Mouse (Mus musculus) liver, adult 10 weeks (tissue): ENCODE measurements around the gene Gm14692. TPM values are rescaled to one million over a fixed set of nuclear protein-coding genes. Genes with fewer than 3 reads are reported as not detected.

Experiments used
- polyA plus RNA-seq: library from polyadenylated mRNA; stranded (reverse); fragments of 350-450 nt; fragmentation: Illumina TruSeq; extraction: RNeasy Lipid Tissue Mini Kit (QIAGEN cat#74804); gene quantifications from one replicate; pipeline ENCODE4 v1.2.3, GENCODE M21; 2014; ENCODE audit warnings: low read depth, low replicate concordance

Gene Gm14692
- not detected for polyA plus RNA-seq

GRCm38 (mm10) chrX:67695398-67695797, at the start of gene Gm14692:
TSS of gene Gm14692 (plus strand) at chrX:67695698.

GRCm38 (mm10) chrX:67693462-67693861, 2.0 kb upstream of the Gm14692 start, which contains the start of gene Gm1140:
TSS of gene Gm1140 (minus strand) at chrX:67693562.

Other genes starting within 250 kb of the Gm14692 start
- gene Gm1140, start 2.1 kb upstream of the Gm14692 start, polyA plus RNA-seq = not detected
- not detected for gene 4933436I01Rik, start 225.8 kb downstream of the Gm14692 start, polyA plus RNA-seq